Mouse (Mus musculus) kidney, embryonic 15.5 days (tissue): ENCODE measurements at regions not wholly inside any gene's neighbourhood (a gene's known extent, or its start where the extent isn't known, plus 50 kb on each side); places are given as distances from the start of the nearest gene placed in this dataset.
"Not testable (repeated sequence)": the region's sequence is repeated elsewhere in the genome, so short reads cannot be mapped to it uniquely, and the experiment has no call there.

Experiments used
- ATAC-seq: fragments of 200-750 bp; cut with Nextera tagmentation; replicated peaks from 2 replicates; pipeline ENCODE4 v1.8.0; 2017; ENCODE audit warnings: moderate TSS enrichment; ENCODE audit not compliant: low FRiP score
- H3K27ac ChIP-seq: fragments of 300-500 bp; sonication (generic); 2 replicates; pipeline ENCODE4 v1.5.1; 2015; ENCODE audit warnings: mild to moderate bottlenecking, inconsistent platforms
- H3K27me3 ChIP-seq: fragments of 300-500 bp; sonication (generic); 2 replicates; pipeline ENCODE4 v1.6.1; 2015; ENCODE audit warnings: inconsistent platforms
- H3K36me3 ChIP-seq: fragments of 300-500 bp; sonication (generic); 2 replicates; pipeline ENCODE4 v1.6.1; 2015; ENCODE audit warnings: inconsistent platforms
- H3K4me1 ChIP-seq: fragments of 300-500 bp; sonication (generic); 2 replicates; pipeline ENCODE4 v1.6.1; 2015; ENCODE audit warnings: inconsistent platforms
- H3K4me2 ChIP-seq: fragments of 300-500 bp; sonication (generic); 2 replicates; pipeline ENCODE4 v1.6.1; 2015; ENCODE audit warnings: moderate library complexity, mild to moderate bottlenecking, inconsistent platforms
- H3K4me3 ChIP-seq: fragments of 300-500 bp; sonication (generic); replicated peaks from 2 replicates; pipeline ENCODE4 v1.5.1; 2015; ENCODE audit warnings: mild to moderate bottlenecking, inconsistent platforms
- H3K9ac ChIP-seq: fragments of 300-500 bp; sonication (generic); 2 replicates; pipeline ENCODE4 v1.6.1; 2015; ENCODE audit warnings: mild to moderate bottlenecking, inconsistent platforms
- H3K9me3 ChIP-seq: fragments of 300-500 bp; sonication (generic); replicated peaks from 2 replicates; pipeline ENCODE4 v1.6.1; 2016; ENCODE audit warnings: inconsistent platforms
- WGBS: fragments of 180-500 bp; shearing (Covaris S2); methylation state at CpG from one replicate; pipeline ENCODE4 v1.1.7; 2015; ENCODE audit warnings: mixed read lengths; 5-methylcytosine and 5-hydroxymethylcytosine counted together

DNA sequence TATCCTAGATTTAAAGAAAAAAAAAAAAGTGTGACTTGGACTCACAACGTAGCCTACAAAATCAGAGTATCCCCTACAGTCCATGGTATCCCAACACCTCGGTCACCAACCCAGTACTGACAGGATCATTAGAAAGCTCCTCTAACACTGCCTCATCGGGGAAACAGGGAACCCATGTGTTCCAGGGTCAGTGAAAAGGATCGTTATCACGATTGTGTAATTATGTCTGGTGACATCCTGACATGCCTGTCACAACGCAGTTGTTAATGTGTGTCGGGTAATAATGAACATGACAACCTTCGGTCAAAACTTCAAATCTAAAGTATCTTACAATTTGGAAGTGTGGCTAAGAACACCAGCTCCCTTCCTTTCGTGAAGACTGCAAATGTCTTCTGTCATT is 83.8 kb upstream of the Enpep start:
- no peak for ATAC-seq
- no peaks in the 10 kb centered on the region for H3K4me1 ChIP-seq
- no peak overlapping the region for H3K27ac ChIP-seq
- WGBS: 92% methylated on average over 9 of the region's 9 CpGs
- H3K9ac ChIP-seq: no peak overlapping the region
- no peak overlapping the region for H3K4me3 ChIP-seq
- no peak overlapping the region for H3K4me2 ChIP-seq
- H3K9me3 ChIP-seq: no peaks in the 10 kb centered on the region
- H3K27me3 ChIP-seq: no peaks in the 10 kb centered on the region
- no peaks in the 10 kb centered on the region for H3K36me3 ChIP-seq

- H3K4me1 ChIP-seq, H3K9me3 ChIP-seq, H3K27me3 ChIP-seq, H3K27ac ChIP-seq, H3K9ac ChIP-seq, H3K36me3 ChIP-seq, H3K4me2 ChIP-seq, H3K4me3 ChIP-seq: not testable (repeated sequence)
- WGBS: 59% methylated on average over 9 of the region's 10 CpGs
- ATAC-seq: 0 out of 2 replicates have a peak, but pooled peaks have one; percentile 49
Observed at GRCm38 (mm10) chr3:129421620-129422239, 89.2 kb upstream of the Enpep start.

DNA sequence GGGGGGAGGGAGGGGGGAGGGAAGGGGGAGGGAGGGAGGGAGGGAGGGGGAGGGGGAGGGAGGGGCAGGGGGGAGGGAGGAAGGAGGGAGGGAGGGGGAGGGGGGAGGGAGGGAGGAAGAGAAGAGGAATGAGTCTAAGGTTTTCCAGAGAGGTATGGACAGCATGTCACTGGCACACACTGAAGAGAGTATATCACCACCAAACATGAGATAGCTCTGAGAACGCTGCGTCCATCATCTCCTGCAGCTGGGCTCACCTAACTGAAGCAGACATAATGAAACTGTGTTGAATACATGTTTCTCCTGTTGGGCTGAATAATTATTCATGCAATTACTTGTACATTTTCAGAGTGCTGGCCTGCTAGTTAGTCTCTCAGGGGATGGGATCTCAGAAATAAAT is 96.2 kb upstream of the Enpep start:
- WGBS: 94% methylated on average over 2 of the region's 2 CpGs
- Histone ChIP-seq H3K4me1 (no peaks in the 10 kb centered on the region), H3K27ac (no peak overlapping the region), H3K4me2 (no peak overlapping the region), H3K4me3 (no peak overlapping the region), H3K9me3 (no peaks in the 10 kb centered on the region), H3K9ac (no peak overlapping the region), H3K27me3 (no peaks in the 10 kb centered on the region), H3K36me3 (no peaks in the 10 kb centered on the region)
- no peak for ATAC-seq

DNA sequence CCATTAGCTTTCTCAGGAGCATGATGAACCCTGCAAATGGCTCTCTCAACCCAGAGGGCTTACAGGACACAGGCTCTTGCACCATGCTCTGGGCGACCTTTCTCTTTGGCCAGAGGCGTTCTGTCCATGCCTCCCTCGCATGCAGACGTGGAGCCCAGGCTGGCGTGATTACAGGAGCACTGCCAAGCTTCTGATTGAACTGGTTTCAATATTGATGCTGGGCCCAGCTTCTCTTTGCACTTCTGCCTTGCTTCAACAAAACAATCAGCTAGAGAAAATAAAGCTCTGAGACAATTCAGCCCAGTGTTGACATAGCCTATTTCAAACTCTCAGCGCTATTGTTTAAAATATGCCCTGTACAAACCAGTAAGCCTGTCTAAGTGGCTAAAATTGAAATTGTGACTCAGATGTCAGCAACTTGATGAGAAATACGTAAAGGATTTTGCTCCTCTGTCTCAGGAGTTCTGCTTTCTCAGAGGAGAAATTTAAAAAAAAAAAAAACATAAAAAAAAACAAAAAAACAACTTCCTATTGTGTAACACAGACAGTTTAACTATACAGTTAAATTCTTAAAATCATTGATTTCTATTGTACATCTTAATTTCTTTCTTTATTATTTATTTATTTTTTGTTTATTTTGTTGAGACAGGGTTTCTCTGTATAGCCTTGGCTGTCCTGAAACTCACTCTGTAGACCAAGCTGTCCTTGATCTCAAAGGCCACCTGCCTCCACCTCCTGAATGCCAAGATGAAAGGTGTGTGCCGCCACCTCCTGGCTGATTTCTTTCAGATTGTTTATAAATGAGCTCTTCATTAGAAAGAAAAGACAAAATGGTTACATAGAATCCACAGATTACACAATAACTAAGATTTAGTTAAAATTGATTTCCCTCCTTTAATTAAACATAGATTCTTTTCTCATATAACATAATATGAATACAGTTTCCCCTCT is 96.9 kb upstream of the Enpep start:
- no peaks in the 10 kb centered on the region for H3K4me1 ChIP-seq
- no peak overlapping the region for H3K27ac ChIP-seq
- no peak for ATAC-seq
- no peaks in the 10 kb centered on the region for H3K9me3 ChIP-seq
- 60% methylated on average over 8 of the region's 8 CpGs for WGBS
- H3K36me3 ChIP-seq: no peaks in the 10 kb centered on the region
- no peaks in the 10 kb centered on the region for H3K27me3 ChIP-seq
- no peak overlapping the region for H3K9ac ChIP-seq
- H3K4me2 ChIP-seq: no peak overlapping the region
- no peak overlapping the region for H3K4me3 ChIP-seq

GRCm38 (mm10) chr3:129434056-129434455 is 98.1 kb upstream of the Elovl6 start:
- no peak overlapping the region for H3K27ac ChIP-seq

DNA sequence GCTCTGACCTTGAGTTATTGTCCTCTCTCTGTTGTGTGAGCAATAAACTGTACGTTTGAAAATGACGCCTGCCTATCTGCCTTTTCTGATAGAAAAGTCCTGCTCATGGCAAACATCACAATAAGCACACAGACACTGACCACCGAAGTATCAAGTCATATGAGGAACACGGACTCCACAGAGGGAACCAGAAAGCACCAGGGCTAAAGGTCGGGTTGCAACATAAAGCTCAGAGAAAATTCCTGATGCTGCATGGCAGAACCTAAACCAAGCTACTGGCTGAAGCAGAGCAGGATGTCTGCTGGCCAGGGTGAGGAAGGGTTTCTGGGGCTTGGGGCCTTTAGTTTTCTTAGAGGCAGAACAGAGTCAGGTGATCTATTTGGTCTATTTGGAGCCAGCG is 94.5 kb upstream of the Elovl6 start:
- WGBS: 83% methylated on average over 6 of the region's 6 CpGs
- Histone ChIP-seq H3K36me3 (no peaks in the 10 kb centered on the region), H3K27me3 (no peaks in the 10 kb centered on the region), H3K4me1 (no peaks in the 10 kb centered on the region), H3K4me2 (no peak overlapping the region), H3K9me3 (no peaks in the 10 kb centered on the region), H3K27ac (no peak overlapping the region), H3K4me3 (no peak overlapping the region), H3K9ac (no peak overlapping the region)
- no peak for ATAC-seq

More at GRCm38 (mm10) chr3:129434056-129434455, 98.1 kb upstream of the Elovl6 start:
- Histone ChIP-seq H3K4me2 (no peak overlapping the region), H3K36me3 (no peaks in the 10 kb centered on the region), H3K4me3 (no peak overlapping the region), H3K9me3 (no peaks in the 10 kb centered on the region), H3K27me3 (no peaks in the 10 kb centered on the region), H3K4me1 (no peaks in the 10 kb centered on the region), H3K9ac (no peak overlapping the region)
- 72% methylated on average over 11 of the region's 11 CpGs for WGBS
- no peak for ATAC-seq

DNA sequence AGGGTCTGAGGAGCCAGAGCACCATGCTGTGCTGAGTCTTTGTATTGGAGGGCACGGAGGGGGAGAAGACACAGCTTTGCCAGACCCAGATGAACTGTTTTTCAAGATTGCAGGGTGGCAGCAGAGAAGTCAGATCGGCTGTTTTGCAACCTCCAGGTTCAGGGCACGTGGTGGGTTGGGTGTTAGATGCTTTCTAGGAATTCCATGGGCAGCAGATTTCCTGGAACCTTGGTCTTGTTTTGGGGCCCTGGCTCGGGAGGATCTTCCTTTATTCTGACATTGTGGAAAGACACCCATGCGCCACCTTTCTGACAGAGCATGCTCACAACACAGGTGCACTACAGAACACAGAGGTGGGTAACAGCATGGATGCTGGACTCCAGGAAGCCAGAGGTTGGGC is 89.4 kb upstream of the Elovl6 start:
- no peak overlapping the region for H3K4me3 ChIP-seq
- H3K9me3 ChIP-seq: no peaks in the 10 kb centered on the region
- H3K9ac ChIP-seq: no peak overlapping the region
- H3K4me2 ChIP-seq: no peak overlapping the region
- no peak for ATAC-seq
- no peaks in the 10 kb centered on the region for H3K4me1 ChIP-seq
- 78% methylated on average over 5 of the region's 5 CpGs for WGBS
- no peaks in the 10 kb centered on the region for H3K27me3 ChIP-seq
- no peak overlapping the region for H3K27ac ChIP-seq
- H3K36me3 ChIP-seq: no peaks in the 10 kb centered on the region

GRCm38 (mm10) chr3:129444221-129444620 is 87.9 kb upstream of the Elovl6 start:
- Histone ChIP-seq H3K27me3 (no peaks in the 10 kb centered on the region), H3K9ac (no peak overlapping the region), H3K4me2 (no peak overlapping the region), H3K4me3 (no peak overlapping the region), H3K9me3 (no peaks in the 10 kb centered on the region), H3K4me1 (no peaks in the 10 kb centered on the region), H3K27ac (no peak overlapping the region), H3K36me3 (no peaks in the 10 kb centered on the region)
- WGBS: 93% methylated on average over 3 of the region's 3 CpGs
- ATAC-seq: no peak

DNA sequence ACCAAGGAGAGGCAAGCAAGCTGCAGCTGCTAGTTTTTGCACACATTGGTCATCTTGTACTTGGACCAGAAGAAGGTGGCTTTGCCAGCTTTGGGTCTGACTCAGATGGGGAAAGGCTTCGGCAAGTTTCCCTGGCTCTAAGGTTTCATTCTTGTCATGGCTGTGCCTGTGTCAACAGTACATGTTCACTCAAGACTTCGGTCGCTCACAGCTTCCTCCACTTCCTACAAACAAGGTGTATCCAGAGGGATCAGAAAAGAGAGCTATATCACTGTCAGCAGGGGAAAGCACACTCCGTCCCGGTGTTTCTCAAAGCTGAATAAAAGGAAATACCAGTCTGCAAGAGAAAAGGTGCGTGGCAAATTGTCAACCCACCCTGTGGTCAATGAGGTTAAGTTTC is 86.2 kb upstream of the Elovl6 start:
- ATAC-seq: no peak
- 81% methylated on average over 6 of the region's 6 CpGs for WGBS

DNA sequence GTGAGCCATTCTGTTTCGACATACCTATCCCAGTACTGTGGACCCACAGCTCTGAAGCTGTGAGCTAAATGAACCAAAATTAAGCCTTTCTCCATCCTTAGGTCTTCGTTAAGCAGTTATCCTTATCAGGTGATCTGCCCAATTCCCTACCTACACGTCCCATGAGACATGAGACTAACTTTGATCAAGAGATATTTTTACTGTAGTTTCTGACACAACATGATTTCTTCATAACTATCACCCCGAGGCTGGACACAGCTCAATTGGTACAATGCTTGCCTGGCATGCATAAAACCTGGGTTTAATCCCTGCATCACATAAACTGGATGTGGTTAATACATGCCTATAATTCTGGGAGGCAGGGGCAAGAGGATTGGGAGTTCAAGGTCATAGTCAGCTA is 82.2 kb upstream of the Elovl6 start:
- no peak for ATAC-seq
- Histone ChIP-seq H3K9me3 (no peaks in the 10 kb centered on the region), H3K4me3 (no peak overlapping the region), H3K9ac (no peak overlapping the region), H3K27me3 (no peaks in the 10 kb centered on the region), H3K27ac (no peak overlapping the region), H3K4me2 (no peak overlapping the region), H3K4me1 (no peaks in the 10 kb centered on the region), H3K36me3 (no peaks in the 10 kb centered on the region)
- 79% methylated on average over 4 of the region's 4 CpGs for WGBS

More for the DNA sequence above, 86.2 kb upstream of the Elovl6 start:
- H3K4me1 ChIP-seq: no peaks in the 10 kb centered on the region
- no peaks in the 10 kb centered on the region for H3K9me3 ChIP-seq
- H3K4me2 ChIP-seq: no peak overlapping the region
- no peaks in the 10 kb centered on the region for H3K27me3 ChIP-seq
- H3K36me3 ChIP-seq: no peaks in the 10 kb centered on the region
- H3K9ac ChIP-seq: no peak overlapping the region
- no peak overlapping the region for H3K27ac ChIP-seq
- H3K4me3 ChIP-seq: no peak overlapping the region

GRCm38 (mm10) chr3:129450671-129451070 is 81.5 kb upstream of the Elovl6 start:
- ATAC-seq: no peak
- WGBS: 71% methylated on average over 5 of the region's 5 CpGs
- H3K27me3 ChIP-seq: no peaks in the 10 kb centered on the region

DNA sequence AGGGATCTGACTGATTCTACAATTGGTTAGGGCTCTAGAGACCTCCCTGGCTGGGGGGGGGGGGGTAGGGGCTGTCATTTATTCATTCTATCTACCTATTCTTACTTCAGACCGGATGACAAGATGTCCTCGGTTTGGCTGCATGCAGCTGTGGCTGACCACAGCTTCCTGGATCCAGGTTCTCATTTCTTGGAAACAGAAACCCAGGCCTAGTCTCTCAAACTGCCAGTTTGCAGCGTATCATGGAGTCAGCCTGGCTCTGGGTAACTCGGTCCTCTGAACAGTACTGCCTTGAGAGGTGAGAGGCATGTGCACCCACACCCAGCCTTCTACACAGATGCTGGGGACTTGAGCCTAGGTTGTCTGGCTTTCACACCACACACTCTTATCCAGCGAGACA is 62.1 kb upstream of the Elovl6 start:
- 84% methylated on average over 5 of the region's 5 CpGs for WGBS
- Histone ChIP-seq H3K27ac (no peak overlapping the region), H3K4me2 (no peak overlapping the region), H3K4me3 (no peak overlapping the region), H3K36me3 (no peaks in the 10 kb centered on the region), H3K27me3 (no peaks in the 10 kb centered on the region), H3K4me1 (no peaks in the 10 kb centered on the region), H3K9me3 (no peaks in the 10 kb centered on the region), H3K9ac (no peak overlapping the region)
- no peak for ATAC-seq

More at GRCm38 (mm10) chr3:129450671-129451070, 81.5 kb upstream of the Elovl6 start:
- no peak overlapping the region for H3K4me3 ChIP-seq
- no peaks in the 10 kb centered on the region for H3K36me3 ChIP-seq
- no peaks in the 10 kb centered on the region for H3K4me1 ChIP-seq
- H3K27ac ChIP-seq: no peak overlapping the region
- no peak overlapping the region for H3K9ac ChIP-seq
- H3K4me2 ChIP-seq: no peak overlapping the region
- H3K9me3 ChIP-seq: no peaks in the 10 kb centered on the region
